Mouse (Mus musculus): Measurements from ENCODE around the gene Wnt7b.

- TF ChIP-seq MYOG (IDR thresholded peaks at IDR 0.05; ENCODE audit: control insufficient read depth, extremely low read depth, insufficient read length) (no peak), CTCF (IDR thresholded peaks at IDR 0.05; ENCODE audit: control insufficient read depth, insufficient read depth, insufficient read length) (no peak), CEBPB (IDR thresholded peaks at IDR 0.05; ENCODE audit: low read depth) (no peak), USF1 (IDR thresholded peaks at IDR 0.05; ENCODE audit: low read depth) (no peak), MYOD1 (IDR thresholded peaks at IDR 0.05; ENCODE audit: control insufficient read depth, insufficient read length, low read depth) (no peak), MAX (IDR thresholded peaks at IDR 0.05) (no peak), FOSL1 (IDR thresholded peaks at IDR 0.05; ENCODE audit: insufficient read depth, low read length, poor library complexity, severe bottlenecking) (no peak)
These were observed 49.3 kb upstream of the Wnt7b start for GRCm38 (mm10) chr15:85631591-85631990.

Data from C2C12 (cell line).